Mouse (Mus musculus) lung, embryonic 16.5 days (tissue): ENCODE results near the gene Polr2e. TPM values are rescaled to one million over a fixed set of nuclear protein-coding genes. Genes with fewer than 3 reads are reported as not detected.

Experiments
- ATAC-seq: fragments of 200-750 bp; cut with Nextera tagmentation; 2 replicates; pipeline ENCODE4 v1.8.0; 2017; ENCODE audit warnings: low read depth, mild to moderate bottlenecking, moderate library complexity
- H3K27ac ChIP-seq: fragments of 300-500 bp; sonication (generic); 2 replicates; pipeline ENCODE4 v1.5.1; 2014; ENCODE audit warnings: mild to moderate bottlenecking, control low read depth, low read length
- H3K27me3 ChIP-seq: fragments of 300-500 bp; sonication (generic); 2 replicates; pipeline ENCODE4 v1.6.1; 2014; ENCODE audit warnings: low read depth, low read length, mixed read lengths; ENCODE audit not compliant: control insufficient read depth, insufficient read depth
- H3K36me3 ChIP-seq: fragments of 300-500 bp; sonication (generic); 2 replicates; pipeline ENCODE4 v1.6.1; 2014; ENCODE audit warnings: low read length; ENCODE audit not compliant: control insufficient read depth, insufficient read depth
- H3K4me1 ChIP-seq: fragments of 300-500 bp; sonication (generic); replicated peaks from 2 replicates; pipeline ENCODE4 v1.6.1; 2014; ENCODE audit warnings: low read length, mixed read lengths; ENCODE audit not compliant: control insufficient read depth, insufficient read depth
- H3K4me2 ChIP-seq: fragments of 300-500 bp; sonication (generic); 2 replicates; pipeline ENCODE4 v1.6.1; 2014; ENCODE audit warnings: low read depth, low read length, control low read depth
- H3K4me3 ChIP-seq: fragments of 300-500 bp; sonication (generic); 2 replicates; pipeline ENCODE4 v1.5.1; 2014; ENCODE audit warnings: mild to moderate bottlenecking, low read length, control low read depth
- H3K9ac ChIP-seq: fragments of 300-500 bp; sonication (generic); 2 replicates; pipeline ENCODE4 v1.6.1; 2014; ENCODE audit warnings: low read length, control low read depth
- H3K9me3 ChIP-seq: fragments of 300-500 bp; sonication (generic); 2 replicates; pipeline ENCODE4 v1.6.1; 2016; ENCODE audit warnings: low read length; ENCODE audit not compliant: control insufficient read depth
- WGBS: fragments of 180-500 bp; shearing (Covaris S2); extraction: QIAGEN DNeasy Blood & Tissue Kit; methylation state at CpG from one replicate; pipeline ENCODE4 v1.1.7; 2014; 5-methylcytosine and 5-hydroxymethylcytosine counted together
- polyA plus RNA-seq: library from polyadenylated mRNA; unstranded; fragments of >200 nt; fragmentation: Nextera tagmentation; extraction: Ambion mirVana; gene quantifications from 2 replicates; pipeline ENCODE4 v1.2.1, GENCODE M21; 2015

The Polr2e gene
- polyA plus RNA-seq, 1 experiment from 2014 or later: 194 TPM

- Histone ChIP-seq H3K4me1 (peaks cover 20% of the 10 kb centered on the region), H3K9me3 (no peaks in the 10 kb centered on the region), H3K36me3 (peaks cover 5% of the 10 kb centered on the region; the same call in 1 of the 2 replicates), H3K9ac (no peak overlapping the region), H3K4me3 (no peak overlapping the region), H3K27me3 (no peaks in the 10 kb centered on the region), H3K4me2 (no peak overlapping the region), H3K27ac (no peak overlapping the region)
- WGBS: 92% methylated on average over 4 of the region's 4 CpGs
- no peak for ATAC-seq
Observed at GRCm38 (mm10) chr10:80076386-80076785, 36.8 kb upstream of the Polr2e start.

- peaks cover 5% of the 10 kb centered on the region; the same call in 1 of the 2 replicates for H3K36me3 ChIP-seq
- H3K4me3 ChIP-seq: no peak overlapping the region
- no peaks in the 10 kb centered on the region for H3K9me3 ChIP-seq
- H3K4me2 ChIP-seq: no peak overlapping the region
- no peaks in the 10 kb centered on the region for H3K27me3 ChIP-seq
- H3K9ac ChIP-seq: no peak overlapping the region
- H3K27ac ChIP-seq: no peak overlapping the region
- peaks cover 25% of the 10 kb centered on the region for H3K4me1 ChIP-seq
- no peak for ATAC-seq
- 73% methylated on average over 1 of the region's 1 CpGs for WGBS
Observed at GRCm38 (mm10) chr10:80075924-80076323, 36.3 kb upstream of the Polr2e start.

- H3K4me1 ChIP-seq: peaks cover 28% of the 10 kb centered on the region
- H3K4me2 ChIP-seq: peak overlapping the region; percentile 49
- whole genome bisulfite sequencing: 20% methylated on average over 28 of the region's 28 CpGs
- H3K9me3 ChIP-seq: no peaks in the 10 kb centered on the region
- peak overlapping the region; percentile 49 for H3K27ac ChIP-seq
- peak; percentile 56 for ATAC-seq
- H3K36me3 ChIP-seq: no peaks in the 10 kb centered on the region
- peak overlapping the region; percentile 26 for H3K4me3 ChIP-seq
- H3K9ac ChIP-seq: peak overlapping the region; percentile 51
- H3K27me3 ChIP-seq: no peaks in the 10 kb centered on the region
Observed at GRCm38 (mm10) chr10:80074813-80075601, 35.4 kb upstream of the Polr2e start.

GRCm38 (mm10) chr10:80072623-80073489 lies 33.3 kb upstream of the Polr2e start:
- WGBS: 73% methylated on average over 20 of the region's 20 CpGs
- Histone ChIP-seq H3K4me3 (no peak overlapping the region), H3K9ac (no peak overlapping the region), H3K9me3 (no peaks in the 10 kb centered on the region), H3K27ac (no peak overlapping the region), H3K4me1 (peaks cover 28% of the 10 kb centered on the region), H3K4me2 (no peak overlapping the region), H3K27me3 (no peaks in the 10 kb centered on the region), H3K36me3 (no peaks in the 10 kb centered on the region)
- ATAC-seq: no peak

- Histone ChIP-seq H3K9ac (peak overlapping the region; percentile 49; the same call in 1 of the 2 replicates), H3K4me3 (no peak overlapping the region), H3K27ac (peak overlapping the region; percentile 89), H3K4me1 (peaks cover 28% of the 10 kb centered on the region), H3K4me2 (no peak overlapping the region), H3K27me3 (no peaks in the 10 kb centered on the region), H3K36me3 (0 out of 2 replicates have a peak, but pooled peaks cover 3% of the 10 kb centered on the region), H3K9me3 (no peaks in the 10 kb centered on the region)
- 56% methylated on average over 3 of the region's 3 CpGs for WGBS
- ATAC-seq: no peak
Observed at GRCm38 (mm10) chr10:80071516-80071900, 31.9 kb upstream of the Polr2e start.

GRCm38 (mm10) chr10:80070837-80071515 lies 31.4 kb upstream of the Polr2e start:
- ATAC-seq: peak; percentile 88
- Histone ChIP-seq H3K9me3 (no peaks in the 10 kb centered on the region), H3K4me1 (peaks cover 28% of the 10 kb centered on the region), H3K9ac (peak overlapping the region; percentile 49; the same call in 1 of the 2 replicates), H3K27me3 (no peaks in the 10 kb centered on the region), H3K36me3 (peaks cover 5% of the 10 kb centered on the region; the same call in 1 of the 2 replicates), H3K4me3 (no peak overlapping the region), H3K27ac (peak overlapping the region; percentile 89), H3K4me2 (no peak overlapping the region)
- 46% methylated on average over 9 of the region's 9 CpGs for WGBS

GRCm38 (mm10) chr10:80069948-80070450 lies 30.4 kb upstream of the Polr2e start:
- Histone ChIP-seq H3K9ac (no peak overlapping the region), H3K4me2 (no peak overlapping the region), H3K36me3 (peaks cover 5% of the 10 kb centered on the region; the same call in 1 of the 2 replicates), H3K9me3 (no peaks in the 10 kb centered on the region), H3K27me3 (no peaks in the 10 kb centered on the region), H3K4me3 (no peak overlapping the region), H3K4me1 (peaks cover 21% of the 10 kb centered on the region), H3K27ac (no peak overlapping the region)
- whole genome bisulfite sequencing: 87% methylated on average over 4 of the region's 4 CpGs
- ATAC-seq: no peak

GRCm38 (mm10) chr10:80069251-80069650 lies 29.7 kb upstream of the Polr2e start:
- H3K9me3 ChIP-seq: no peaks in the 10 kb centered on the region
- WGBS: 90% methylated on average over 6 of the region's 7 CpGs
- H3K27ac ChIP-seq: no peak overlapping the region
- H3K4me3 ChIP-seq: no peak overlapping the region
- no peak for ATAC-seq
- H3K4me1 ChIP-seq: peaks cover 16% of the 10 kb centered on the region
- H3K27me3 ChIP-seq: no peaks in the 10 kb centered on the region
- no peak overlapping the region for H3K9ac ChIP-seq
- H3K36me3 ChIP-seq: peaks cover 5% of the 10 kb centered on the region; the same call in 1 of the 2 replicates
- H3K4me2 ChIP-seq: no peak overlapping the region
